Mouse (Mus musculus): ENCODE data around the gene Ccpg1os. TPM values are rescaled to one million over a fixed set of nuclear protein-coding genes. Genes with fewer than 3 reads are reported as not detected.

Ccpg1os gene
- polyA plus RNA-seq (2012; rRNA removed) = 16.6 and 18.3 TPM in 2 replicates

DNA sequence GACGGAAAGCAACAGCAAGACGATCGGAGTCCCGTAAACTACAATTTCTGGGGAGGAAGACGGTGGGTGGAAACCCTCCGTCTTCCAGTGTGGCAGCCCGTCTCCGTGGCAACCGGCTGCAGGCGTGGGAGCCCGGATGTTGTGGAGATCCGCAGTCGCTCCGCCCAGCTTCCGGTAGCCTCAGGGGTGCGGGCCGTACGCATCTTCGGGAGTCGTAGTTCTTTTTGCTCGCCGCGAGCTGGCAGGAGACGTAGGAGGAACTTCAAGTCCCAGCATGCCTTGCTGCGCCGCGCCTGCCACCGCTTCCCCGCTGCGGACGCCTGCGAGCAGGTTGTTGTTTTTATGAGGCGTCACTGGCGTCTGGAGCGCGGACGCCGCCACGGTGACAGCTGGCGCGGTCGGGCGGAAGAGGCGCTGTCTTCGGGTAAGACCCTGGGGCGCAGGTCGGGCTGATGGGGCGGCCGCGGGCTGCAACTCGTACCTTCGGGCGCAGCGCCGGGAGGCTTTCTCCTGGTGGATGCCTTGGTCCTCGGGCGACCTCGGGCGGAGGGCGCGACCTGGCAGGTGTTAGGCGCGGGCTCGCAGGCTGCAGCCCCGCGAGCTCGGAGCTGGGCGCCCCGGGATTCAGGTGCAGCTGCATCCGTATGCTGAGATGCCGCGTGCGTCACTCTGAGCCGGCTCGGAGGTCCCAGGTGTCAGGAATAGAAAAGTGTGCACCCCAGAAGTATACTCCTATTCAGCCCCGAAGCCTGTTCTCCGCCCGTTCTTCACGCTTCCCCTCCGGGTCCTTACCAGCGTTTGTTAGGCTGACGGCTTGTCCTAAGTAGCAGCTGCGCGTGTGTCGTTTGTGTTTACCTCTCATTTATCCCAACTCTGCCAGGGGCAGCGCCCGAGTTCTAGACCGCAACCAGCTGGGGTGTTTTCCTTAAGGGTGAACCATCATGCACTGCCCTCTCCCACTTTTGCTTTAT lies at the start of gene Ccpg1os, which contains the start of gene Ccpg1:
TSS of gene Ccpg1os (minus strand) at position 133 of the 971 bp plus-strand sequence.
TSS of gene Ccpg1 (plus strand) at position 180 of the 971 bp plus-strand sequence.
- TF ChIP-seq CTCF (IDR thresholded peaks at IDR 0.05; ENCODE audit: extremely low read depth, insufficient read depth, low read length) = no peak
- peak; percentile 79 for TF ChIP-seq POLR2A (IDR thresholded peaks at IDR 0.05; ENCODE audit: extremely low read depth, insufficient read depth, low read length)
- Histone ChIP-seq H3K27ac (ENCODE audit: insufficient read depth, low read length) (peak within 1 kb of the TSS; percentile 66), H3K4me1 (ENCODE audit: control insufficient read depth, insufficient read depth, low read length) (peaks cover 4% of the 10 kb centered on the region; the same call in 1 of the 2 replicates), H3K4me3 (ENCODE audit: insufficient read depth, low read length) (peak within 1 kb of the TSS; percentile 70)

DNA sequence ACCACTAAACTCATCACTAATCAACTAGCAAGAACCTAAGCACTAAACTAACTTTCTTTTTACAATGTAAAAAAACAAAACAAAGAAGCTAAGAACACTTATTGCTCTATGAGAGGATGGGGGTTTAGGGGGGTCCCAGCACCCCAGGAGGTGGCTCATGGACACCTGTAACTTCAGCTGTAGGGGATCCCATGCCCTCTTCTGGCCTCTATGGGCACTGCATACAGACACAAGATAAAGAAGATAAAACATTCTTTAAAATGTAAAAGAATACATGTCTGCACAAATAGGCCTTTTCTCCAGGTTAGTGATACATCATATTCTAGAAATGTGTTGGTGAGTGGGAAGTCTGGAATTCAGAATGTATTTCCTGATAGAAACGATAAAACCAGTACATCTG lies 48.2 kb upstream of the Ccpg1os start:
- no peaks in the 10 kb centered on the region for H3K4me1 ChIP-seq (ENCODE audit: control insufficient read depth, insufficient read depth, low read length)
- TF ChIP-seq POLR2A (IDR thresholded peaks at IDR 0.05; ENCODE audit: extremely low read depth, insufficient read depth, low read length) (no peak), CTCF (IDR thresholded peaks at IDR 0.05; ENCODE audit: extremely low read depth, insufficient read depth, low read length) (no peak)
- no peak overlapping the region for H3K27ac ChIP-seq (ENCODE audit: insufficient read depth, low read length)
- H3K4me3 ChIP-seq (ENCODE audit: insufficient read depth, low read length) = no peak overlapping the region

DNA sequence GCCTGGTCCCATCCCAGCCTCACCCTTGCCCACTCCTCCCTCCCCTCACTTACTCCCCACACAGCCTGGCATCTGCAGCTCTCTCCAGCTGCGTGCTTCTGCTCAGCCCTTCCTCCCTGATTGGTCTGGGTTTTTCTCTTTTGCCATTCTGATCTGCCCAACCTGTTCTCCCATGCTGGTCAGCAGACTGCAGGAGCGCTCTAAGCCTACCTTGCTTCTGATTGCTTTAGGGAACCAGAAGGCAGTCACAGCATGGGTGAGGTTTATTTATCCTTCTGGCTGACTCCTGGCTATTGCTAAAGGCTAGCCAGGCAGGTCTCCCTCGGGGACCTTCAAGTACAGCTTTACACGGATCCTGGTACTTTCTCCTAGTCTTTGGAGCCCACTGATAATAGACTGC lies 46.2 kb upstream of the Ccpg1os start:
- no peak overlapping the region for H3K27ac ChIP-seq (ENCODE audit: insufficient read depth, low read length)
- H3K4me3 ChIP-seq (ENCODE audit: insufficient read depth, low read length) = no peak overlapping the region
- TF ChIP-seq POLR2A (IDR thresholded peaks at IDR 0.05; ENCODE audit: extremely low read depth, insufficient read depth, low read length) = no peak
- no peak for TF ChIP-seq CTCF (IDR thresholded peaks at IDR 0.05; ENCODE audit: extremely low read depth, insufficient read depth, low read length)
- H3K4me1 ChIP-seq (ENCODE audit: control insufficient read depth, insufficient read depth, low read length) = 0 out of 2 replicates have a peak, but pooled peaks cover under 1% of the 10 kb centered on the region

- no peak overlapping the region for H3K4me3 ChIP-seq (ENCODE audit: insufficient read depth, low read length)
- TF ChIP-seq POLR2A (IDR thresholded peaks at IDR 0.05; ENCODE audit: extremely low read depth, insufficient read depth, low read length) = no peak
- TF ChIP-seq CTCF (IDR thresholded peaks at IDR 0.05; ENCODE audit: extremely low read depth, insufficient read depth, low read length) = no peak
- no peak overlapping the region for H3K27ac ChIP-seq (ENCODE audit: insufficient read depth, low read length)
- H3K4me1 ChIP-seq (ENCODE audit: control insufficient read depth, insufficient read depth, low read length) = peaks cover 1% of the 10 kb centered on the region; the same call in 1 of the 2 replicates
Observed at GRCm38 (mm10) chr9:73030443-73030842, 45.3 kb upstream of the Ccpg1os start.

GRCm38 (mm10) chr9:73025818-73026636 lies 40.8 kb upstream of the Ccpg1os start:
- TF ChIP-seq CTCF (IDR thresholded peaks at IDR 0.05; ENCODE audit: extremely low read depth, insufficient read depth, low read length) (no peak), POLR2A (IDR thresholded peaks at IDR 0.05; ENCODE audit: extremely low read depth, insufficient read depth, low read length) (no peak)
- Histone ChIP-seq H3K4me3 (ENCODE audit: insufficient read depth, low read length) (peak overlapping the region; percentile 26; the same call in 1 of the 2 replicates), H3K4me1 (ENCODE audit: control insufficient read depth, insufficient read depth, low read length) (peaks cover 1% of the 10 kb centered on the region; the same call in 1 of the 2 replicates), H3K27ac (ENCODE audit: insufficient read depth, low read length) (no peak overlapping the region)

GRCm38 (mm10) chr9:73020566-73021097 lies 35.5 kb upstream of the Ccpg1os start:
- Histone ChIP-seq H3K4me3 (ENCODE audit: insufficient read depth, low read length) (no peak overlapping the region), H3K27ac (ENCODE audit: insufficient read depth, low read length) (no peak overlapping the region), H3K4me1 (ENCODE audit: control insufficient read depth, insufficient read depth, low read length) (no peaks in the 10 kb centered on the region)
- no peak for TF ChIP-seq CTCF (IDR thresholded peaks at IDR 0.05; ENCODE audit: extremely low read depth, insufficient read depth, low read length)
- TF ChIP-seq POLR2A (IDR thresholded peaks at IDR 0.05; ENCODE audit: extremely low read depth, insufficient read depth, low read length) = no peak

DNA sequence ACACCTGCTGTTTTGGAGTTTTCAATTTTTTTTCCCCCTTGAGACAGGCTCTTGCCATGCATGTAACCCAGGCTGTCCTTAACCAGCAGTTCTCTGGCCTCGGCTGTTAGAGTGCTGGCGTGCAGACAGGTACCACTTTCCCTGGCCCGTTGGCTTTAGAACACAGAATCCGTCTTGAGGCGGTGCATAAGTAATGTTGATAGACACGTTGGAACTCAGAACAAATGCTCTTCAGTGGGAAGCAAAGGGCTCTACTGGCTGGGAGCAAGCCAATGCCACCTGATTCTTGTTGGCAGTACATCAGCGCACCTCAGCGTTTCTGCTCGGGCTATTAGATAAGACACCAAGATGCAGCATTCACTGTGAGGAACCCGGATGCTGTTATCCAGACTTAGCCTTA lies 34.7 kb upstream of the Ccpg1os start:
- TF ChIP-seq CTCF (IDR thresholded peaks at IDR 0.05; ENCODE audit: extremely low read depth, insufficient read depth, low read length) (no peak), POLR2A (IDR thresholded peaks at IDR 0.05; ENCODE audit: extremely low read depth, insufficient read depth, low read length) (no peak)
- Histone ChIP-seq H3K4me1 (ENCODE audit: control insufficient read depth, insufficient read depth, low read length) (no peaks in the 10 kb centered on the region), H3K4me3 (ENCODE audit: insufficient read depth, low read length) (no peak overlapping the region), H3K27ac (ENCODE audit: insufficient read depth, low read length) (no peak overlapping the region)

GRCm38 (mm10) chr9:73014724-73015123 lies 29.5 kb upstream of the Ccpg1os start:
- Histone ChIP-seq H3K27ac (ENCODE audit: insufficient read depth, low read length) (no peak overlapping the region), H3K4me1 (ENCODE audit: control insufficient read depth, insufficient read depth, low read length) (no peaks in the 10 kb centered on the region), H3K4me3 (ENCODE audit: insufficient read depth, low read length) (no peak overlapping the region)
- peak; percentile 40; the same call in 1 of the 2 replicates for TF ChIP-seq POLR2A (IDR thresholded peaks at IDR 0.05; ENCODE audit: extremely low read depth, insufficient read depth, low read length)
- TF ChIP-seq CTCF (IDR thresholded peaks at IDR 0.05; ENCODE audit: extremely low read depth, insufficient read depth, low read length) = no peak

- TF ChIP-seq POLR2A (IDR thresholded peaks at IDR 0.05; ENCODE audit: extremely low read depth, insufficient read depth, low read length) (no peak), CTCF (IDR thresholded peaks at IDR 0.05; ENCODE audit: extremely low read depth, insufficient read depth, low read length) (0 out of 2 replicates have a peak, but pooled peaks have one; percentile 19)
- Histone ChIP-seq H3K4me1 (ENCODE audit: control insufficient read depth, insufficient read depth, low read length) (no peaks in the 10 kb centered on the region), H3K4me3 (ENCODE audit: insufficient read depth, low read length) (no peak overlapping the region), H3K27ac (ENCODE audit: insufficient read depth, low read length) (no peak overlapping the region)
Observed at GRCm38 (mm10) chr9:73012629-73013028, 27.4 kb upstream of the Ccpg1os start.

Data from cortical plate, adult 2 months (tissue).